Mouse (Mus musculus): ENCODE data around the gene Lyzl4. TPM values are rescaled to one million over a fixed set of nuclear protein-coding genes. Genes with fewer than 3 reads are reported as not detected.
A peak's percentile ranks its signal among the peaks of the same experiment; 100 is the strongest.

The Lyzl4 gene
- polyA plus RNA-seq, 1 experiment from 2014 or later = 0.29 TPM

DNA sequence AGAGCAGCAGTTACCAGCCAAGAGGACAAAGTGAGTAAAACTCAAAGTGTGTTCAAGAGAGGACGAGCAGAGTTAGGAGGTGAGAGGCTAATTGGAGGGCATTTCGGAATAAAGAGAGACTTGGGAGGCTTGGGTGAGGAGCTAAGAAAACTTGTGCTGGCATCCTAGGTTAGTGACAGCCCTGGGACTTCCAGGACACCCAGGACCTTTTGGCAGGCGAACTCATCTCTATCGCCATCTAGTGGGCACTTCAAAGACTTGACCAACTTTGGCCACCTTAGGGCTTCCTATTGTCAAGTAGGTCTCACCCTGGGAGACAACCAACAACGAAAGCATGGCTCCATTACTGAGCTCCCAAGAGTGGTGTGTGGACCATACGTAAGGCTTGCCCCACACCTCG, 29.4 kb upstream of the Lyzl4 start:
- H3K4me3 ChIP-seq = no peak overlapping the region
- H3K9me3 ChIP-seq (replicated peaks) = no peaks in the 10 kb centered on the region
- H3K9ac ChIP-seq = no peak overlapping the region
- no peak for ATAC-seq
- 16% methylated on average over 7 of the region's 7 CpGs for WGBS (ENCODE audit: insufficient replicate concordance)
- H3K4me2 ChIP-seq = no peak overlapping the region
- H3K36me3 ChIP-seq = no peaks in the 10 kb centered on the region
- peaks cover 49% of the 10 kb centered on the region for H3K27me3 ChIP-seq (replicated peaks)
- H3K4me1 ChIP-seq = peaks cover 37% of the 10 kb centered on the region
- H3K27ac ChIP-seq = no peak overlapping the region

DNA sequence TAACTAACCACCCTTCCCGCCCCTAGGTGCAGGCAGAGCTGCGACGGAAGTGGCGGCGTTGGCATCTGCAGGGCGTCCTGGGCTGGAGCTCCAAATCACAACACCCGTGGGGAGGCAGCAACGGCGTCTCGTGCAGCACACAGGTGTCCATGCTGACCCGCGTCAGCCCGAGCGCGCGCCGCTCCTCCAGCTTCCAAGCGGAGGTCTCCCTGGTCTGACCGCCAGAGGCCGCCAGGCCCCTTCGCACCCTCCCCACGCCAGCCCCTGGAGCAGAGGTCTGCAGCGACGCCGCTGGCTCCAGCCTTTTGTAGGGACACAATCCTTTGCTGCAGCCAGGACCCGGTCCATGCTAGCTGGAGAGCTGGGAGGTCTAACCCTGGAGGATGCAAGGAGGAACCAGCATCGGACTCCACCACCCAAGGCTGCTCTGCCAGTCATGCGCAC, 27.5 kb upstream of the Lyzl4 start:
- no peak overlapping the region for H3K9ac ChIP-seq
- peak overlapping the region; percentile 59 for H3K4me2 ChIP-seq
- peaks cover 34% of the 10 kb centered on the region for H3K4me1 ChIP-seq
- H3K27me3 ChIP-seq (replicated peaks) = peaks cover 68% of the 10 kb centered on the region
- H3K9me3 ChIP-seq (replicated peaks) = no peaks in the 10 kb centered on the region
- H3K27ac ChIP-seq = no peak overlapping the region
- H3K4me3 ChIP-seq = peak overlapping the region; percentile 23
- no peaks in the 10 kb centered on the region for H3K36me3 ChIP-seq
- ATAC-seq = no peak
- under 1% methylated on average over 28 of the region's 28 CpGs for WGBS (ENCODE audit: insufficient replicate concordance)

DNA sequence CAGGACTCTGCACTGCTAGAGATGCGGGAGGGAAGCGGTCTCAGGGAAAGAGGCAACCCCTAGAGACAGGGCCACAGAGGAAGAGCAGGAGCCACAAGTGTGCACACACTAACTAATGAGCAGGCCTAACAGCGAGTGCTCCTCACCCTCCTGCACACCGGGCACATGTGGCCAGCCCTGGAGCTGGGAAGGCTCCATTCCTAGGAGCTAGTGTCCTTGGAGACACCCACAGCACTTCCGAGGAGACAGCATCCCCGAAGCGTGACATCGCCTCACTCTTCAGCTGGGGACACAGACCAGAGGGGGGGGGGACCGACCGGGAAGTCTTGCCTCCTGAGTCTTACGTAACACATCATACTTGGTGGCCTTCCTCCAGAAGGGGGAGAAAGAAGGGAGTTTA, 25.9 kb upstream of the Lyzl4 start:
- no peak overlapping the region for H3K4me3 ChIP-seq
- no peak overlapping the region for H3K4me2 ChIP-seq
- H3K27me3 ChIP-seq (replicated peaks) = peaks cover 82% of the 10 kb centered on the region
- no peak overlapping the region for H3K9ac ChIP-seq
- H3K4me1 ChIP-seq = peaks cover 31% of the 10 kb centered on the region
- H3K27ac ChIP-seq = no peak overlapping the region
- no peaks in the 10 kb centered on the region for H3K36me3 ChIP-seq
- 51% methylated on average over 11 of the region's 11 CpGs for WGBS (ENCODE audit: insufficient replicate concordance)
- no peak for ATAC-seq
- no peaks in the 10 kb centered on the region for H3K9me3 ChIP-seq (replicated peaks)

DNA sequence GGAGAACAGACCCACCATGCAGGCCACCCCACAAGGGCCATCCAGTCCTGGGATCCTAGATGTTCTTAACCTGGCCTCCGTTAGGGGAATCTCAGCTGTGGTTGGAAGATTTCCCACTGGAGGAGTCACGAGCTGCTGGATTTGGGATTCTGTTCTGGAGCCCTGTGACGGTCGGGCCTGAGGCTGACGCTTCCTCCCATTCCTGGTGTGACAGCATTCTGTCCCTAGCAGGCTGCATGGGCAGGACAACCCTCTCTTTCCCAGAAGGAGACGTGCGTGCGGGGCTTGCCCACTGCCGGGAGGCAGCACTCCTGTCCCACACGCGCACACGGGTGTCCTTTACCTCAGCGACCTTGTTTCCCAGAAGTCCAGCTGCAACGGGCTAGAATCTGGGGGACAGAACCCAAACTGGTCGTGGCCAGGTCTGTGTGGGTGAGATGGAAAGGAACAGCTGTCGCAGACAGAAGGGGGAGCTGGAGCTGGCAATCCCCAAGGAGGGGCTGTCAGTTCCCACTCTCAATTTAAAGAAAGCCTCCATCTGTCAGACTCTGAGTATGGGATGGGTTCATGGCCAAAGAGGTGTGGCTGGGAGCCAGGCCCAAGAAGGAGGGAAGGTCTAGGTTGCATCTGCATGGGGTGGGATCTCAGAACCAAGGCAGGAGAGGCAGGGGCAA, 25.2 kb upstream of the Lyzl4 start:
- WGBS (ENCODE audit: insufficient replicate concordance) = 69% methylated on average over 16 of the region's 16 CpGs
- H3K9me3 ChIP-seq (replicated peaks) = no peaks in the 10 kb centered on the region
- no peak overlapping the region for H3K4me3 ChIP-seq
- H3K9ac ChIP-seq = no peak overlapping the region
- peaks cover 24% of the 10 kb centered on the region for H3K4me1 ChIP-seq
- peaks cover 82% of the 10 kb centered on the region for H3K27me3 ChIP-seq (replicated peaks)
- H3K27ac ChIP-seq = no peak overlapping the region
- no peaks in the 10 kb centered on the region for H3K36me3 ChIP-seq
- ATAC-seq = no peak
- no peak overlapping the region for H3K4me2 ChIP-seq

DNA sequence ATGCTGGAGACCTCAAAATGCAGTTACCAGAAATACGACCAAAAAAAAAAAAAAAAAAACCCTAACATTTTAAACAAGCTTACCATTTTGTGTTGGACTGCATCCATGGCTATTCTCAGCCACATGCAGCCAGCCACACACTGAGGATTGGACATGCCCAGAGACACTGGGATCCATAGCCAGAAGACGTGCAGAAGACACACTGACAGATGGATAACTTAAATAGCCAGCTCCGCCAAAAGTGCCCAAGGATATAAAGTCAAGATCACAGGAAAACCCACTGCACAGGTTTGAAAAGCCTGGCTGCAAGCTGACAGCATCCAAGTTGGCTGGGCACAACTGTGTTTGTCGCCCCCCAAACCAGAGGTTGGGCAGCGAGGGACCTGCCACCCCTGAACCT, 22.2 kb upstream of the Lyzl4 start:
- no peak overlapping the region for H3K4me3 ChIP-seq
- no peak overlapping the region for H3K27ac ChIP-seq
- H3K36me3 ChIP-seq = no peaks in the 10 kb centered on the region
- H3K4me2 ChIP-seq = no peak overlapping the region
- 0 out of 2 replicates have a peak, but pooled peaks cover 1% of the 10 kb centered on the region for H3K4me1 ChIP-seq
- no peak for ATAC-seq
- 61% methylated on average over 5 of the region's 5 CpGs for WGBS (ENCODE audit: insufficient replicate concordance)
- H3K9ac ChIP-seq = no peak overlapping the region
- no peaks in the 10 kb centered on the region for H3K9me3 ChIP-seq (replicated peaks)
- peaks cover 85% of the 10 kb centered on the region for H3K27me3 ChIP-seq (replicated peaks)

DNA sequence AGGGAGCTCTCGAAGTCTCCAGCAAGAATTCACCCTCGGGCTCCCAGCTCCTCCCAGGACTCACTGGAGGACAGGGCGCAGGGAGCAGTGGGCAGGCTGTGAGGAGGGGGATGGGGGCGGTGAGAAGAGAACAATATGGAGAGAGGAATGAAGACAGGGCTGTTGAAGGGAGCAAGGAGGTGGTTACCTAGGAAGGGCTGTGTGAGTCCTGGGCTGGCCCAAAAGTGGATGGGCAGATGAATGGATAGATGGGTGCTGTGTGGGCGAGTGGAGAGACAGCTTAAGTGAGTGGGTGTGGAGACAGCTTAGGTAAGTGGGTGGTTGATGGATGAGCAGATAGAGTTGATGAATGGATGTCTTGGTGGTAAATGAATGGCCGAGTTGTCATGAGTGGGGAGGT, 21.6 kb upstream of the Lyzl4 start:
- Histone ChIP-seq H3K9me3 (replicated peaks) (no peaks in the 10 kb centered on the region), H3K4me1 (no peaks in the 10 kb centered on the region), H3K4me3 (no peak overlapping the region), H3K27ac (no peak overlapping the region), H3K27me3 (replicated peaks) (peaks cover 85% of the 10 kb centered on the region), H3K9ac (no peak overlapping the region), H3K4me2 (no peak overlapping the region), H3K36me3 (no peaks in the 10 kb centered on the region)
- WGBS (ENCODE audit: insufficient replicate concordance) = 54% methylated on average over 6 of the region's 6 CpGs
- ATAC-seq = no peak

DNA sequence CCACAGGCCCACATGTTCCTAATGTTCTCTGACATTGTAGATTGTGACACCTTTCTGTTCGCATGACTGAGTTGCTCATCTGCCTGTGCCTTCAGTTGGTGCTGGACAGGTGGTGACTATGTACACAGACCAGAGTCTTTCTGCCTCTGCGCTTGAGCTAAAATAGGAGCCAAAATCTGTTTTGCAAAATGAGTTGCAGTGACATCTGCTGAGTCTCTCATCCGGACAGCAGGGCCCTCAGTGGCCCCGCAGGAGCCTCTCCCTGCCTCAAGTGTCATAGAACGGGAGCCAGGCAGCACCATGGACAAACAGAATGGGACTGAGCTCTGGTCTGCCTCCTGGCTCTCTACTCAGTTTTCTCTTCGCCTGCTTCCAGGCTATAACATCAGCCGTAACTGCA, 17.9 kb upstream of the Lyzl4 start:
- Histone ChIP-seq H3K4me2 (no peak overlapping the region), H3K9me3 (replicated peaks) (no peaks in the 10 kb centered on the region), H3K4me3 (no peak overlapping the region), H3K4me1 (no peaks in the 10 kb centered on the region), H3K27ac (no peak overlapping the region), H3K36me3 (no peaks in the 10 kb centered on the region), H3K9ac (no peak overlapping the region), H3K27me3 (replicated peaks) (peaks cover 61% of the 10 kb centered on the region; the same call in 1 of the 2 replicates)
- ATAC-seq = no peak
- 69% methylated on average over 7 of the region's 7 CpGs for WGBS (ENCODE audit: insufficient replicate concordance)

DNA sequence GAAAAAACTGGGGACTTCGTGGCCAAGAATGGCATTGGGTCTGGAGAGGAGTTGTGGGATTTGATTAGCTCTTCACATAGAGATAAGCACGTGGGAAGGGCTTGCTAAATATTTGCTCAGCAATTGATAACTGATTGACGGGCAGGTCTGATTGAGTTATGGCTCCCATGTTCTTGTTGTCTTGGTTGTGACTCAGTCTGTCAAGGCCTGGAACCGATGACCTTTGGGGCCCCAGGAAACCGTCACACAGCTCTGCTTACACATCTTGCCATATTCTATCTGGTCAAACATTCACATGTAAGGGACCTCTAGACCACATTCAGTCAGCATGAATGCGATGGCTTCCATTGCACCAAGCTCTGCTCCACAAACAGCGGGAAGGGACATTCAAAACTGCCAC, 16.4 kb upstream of the Lyzl4 start:
- H3K9ac ChIP-seq = no peak overlapping the region
- WGBS (ENCODE audit: insufficient replicate concordance) = 50% methylated on average over 7 of the region's 7 CpGs
- H3K36me3 ChIP-seq = no peaks in the 10 kb centered on the region
- no peak for ATAC-seq
- no peak overlapping the region for H3K4me2 ChIP-seq
- no peaks in the 10 kb centered on the region for H3K4me1 ChIP-seq
- peaks cover 60% of the 10 kb centered on the region; the same call in 1 of the 2 replicates for H3K27me3 ChIP-seq (replicated peaks)
- H3K4me3 ChIP-seq = no peak overlapping the region
- H3K9me3 ChIP-seq (replicated peaks) = no peaks in the 10 kb centered on the region
- H3K27ac ChIP-seq = no peak overlapping the region

DNA sequence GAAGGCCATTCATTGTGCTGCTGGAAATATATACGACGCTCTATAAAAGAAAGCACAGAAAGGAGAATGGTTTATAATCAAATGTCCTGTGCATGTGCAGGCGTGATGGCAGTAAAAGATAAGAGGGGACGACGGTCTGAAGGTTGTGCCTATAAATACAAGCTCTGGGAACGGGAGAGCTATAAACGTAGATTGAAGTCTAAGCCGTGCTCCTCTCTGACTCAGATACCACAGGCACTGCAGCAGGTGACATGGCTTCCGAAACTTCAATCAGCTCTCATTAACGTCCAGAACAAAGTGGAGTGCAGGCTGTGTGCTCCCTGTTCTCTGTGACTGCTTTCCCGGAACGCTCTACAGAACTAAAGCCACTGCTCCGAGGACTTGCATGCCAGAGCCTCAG, 15.2 kb upstream of the Lyzl4 start:
- Histone ChIP-seq H3K4me2 (no peak overlapping the region), H3K36me3 (no peaks in the 10 kb centered on the region), H3K27me3 (replicated peaks) (peaks cover 56% of the 10 kb centered on the region; the same call in 1 of the 2 replicates), H3K9ac (no peak overlapping the region), H3K4me3 (no peak overlapping the region), H3K4me1 (no peaks in the 10 kb centered on the region), H3K9me3 (replicated peaks) (no peaks in the 10 kb centered on the region), H3K27ac (no peak overlapping the region)
- ATAC-seq = no peak
- 59% methylated on average over 13 of the region's 13 CpGs for WGBS (ENCODE audit: insufficient replicate concordance)

DNA sequence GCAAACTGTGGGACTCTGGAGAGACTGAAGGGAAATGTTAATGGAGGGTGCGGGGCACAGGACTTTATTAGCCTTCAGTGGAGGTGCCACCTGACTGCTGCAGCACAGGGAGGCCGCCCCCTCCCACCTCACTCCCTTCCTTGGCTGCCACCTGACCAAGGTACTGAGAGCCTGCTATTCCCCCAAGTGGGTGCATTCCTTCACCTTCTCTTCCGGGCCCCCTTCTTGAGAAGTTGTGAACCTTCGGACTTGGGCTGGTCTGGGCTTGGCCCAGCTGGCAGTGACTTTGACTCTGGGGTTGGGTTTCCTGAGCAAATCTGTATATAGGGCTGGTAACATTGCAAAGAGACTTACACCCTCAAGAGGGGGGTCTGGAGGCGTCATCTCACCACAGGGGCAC, 14.4 kb upstream of the Lyzl4 start:
- no peak for ATAC-seq
- Histone ChIP-seq H3K27me3 (replicated peaks) (peaks cover 51% of the 10 kb centered on the region; the same call in 1 of the 2 replicates), H3K4me1 (no peaks in the 10 kb centered on the region)

DNA sequence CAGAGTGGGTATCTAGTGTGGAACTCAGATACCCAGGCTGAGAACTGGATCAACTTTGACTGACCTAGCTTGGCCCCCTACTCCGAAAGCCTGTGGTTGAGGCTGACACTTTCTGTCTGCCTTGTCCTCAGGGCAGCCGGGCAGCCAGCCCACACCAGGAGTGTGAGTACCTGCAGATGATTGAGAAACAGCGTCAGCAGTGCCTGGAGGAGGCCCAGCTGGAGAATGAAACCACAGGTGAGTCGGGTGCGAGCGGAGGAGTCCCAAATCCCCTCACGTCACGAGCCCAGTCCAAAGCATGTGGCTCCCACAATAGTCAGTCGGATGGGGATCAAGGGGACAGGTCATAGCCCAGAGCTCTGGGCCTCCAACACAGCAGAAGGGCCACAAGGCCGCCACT, 11.8 kb upstream of the Lyzl4 start:
- Histone ChIP-seq H3K4me1 (no peaks in the 10 kb centered on the region), H3K9me3 (replicated peaks) (no peaks in the 10 kb centered on the region), H3K27ac (no peak overlapping the region), H3K27me3 (replicated peaks) (peaks cover 27% of the 10 kb centered on the region; the same call in 1 of the 2 replicates), H3K9ac (no peak overlapping the region), H3K36me3 (no peaks in the 10 kb centered on the region), H3K4me3 (no peak overlapping the region), H3K4me2 (no peak overlapping the region)
- WGBS (ENCODE audit: insufficient replicate concordance) = 66% methylated on average over 10 of the region's 10 CpGs
- no peak for ATAC-seq

More for the DNA sequence above, 14.4 kb upstream of the Lyzl4 start:
- no peak overlapping the region for H3K4me2 ChIP-seq
- H3K9me3 ChIP-seq (replicated peaks) = no peaks in the 10 kb centered on the region
- H3K9ac ChIP-seq = no peak overlapping the region
- 64% methylated on average over 5 of the region's 5 CpGs for WGBS (ENCODE audit: insufficient replicate concordance)
- no peak overlapping the region for H3K27ac ChIP-seq
- no peak overlapping the region for H3K4me3 ChIP-seq
- no peaks in the 10 kb centered on the region for H3K36me3 ChIP-seq

DNA sequence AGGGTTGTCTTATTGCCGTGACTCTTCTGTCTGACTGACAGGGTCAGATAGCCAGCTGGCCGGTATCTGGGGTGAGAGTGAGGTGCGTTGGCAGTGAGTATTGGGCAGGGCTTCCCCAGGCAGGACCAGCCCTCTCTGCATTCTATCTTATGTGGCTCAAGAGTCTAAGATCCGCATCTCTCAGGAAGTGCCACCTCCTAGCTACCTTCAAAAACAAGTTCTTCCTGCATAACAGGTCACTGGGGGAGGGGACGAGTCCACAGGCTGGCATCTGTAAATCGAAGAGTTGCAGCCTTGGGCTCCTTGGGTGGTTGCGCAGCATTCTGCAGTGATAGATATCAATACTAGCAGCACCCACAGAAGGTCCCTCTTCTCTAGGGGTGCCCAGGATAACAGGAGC, 5.1 kb upstream of the Lyzl4 start:
- no peaks in the 10 kb centered on the region for H3K9me3 ChIP-seq (replicated peaks)
- H3K36me3 ChIP-seq = no peaks in the 10 kb centered on the region
- no peak overlapping the region for H3K4me3 ChIP-seq
- H3K4me2 ChIP-seq = no peak overlapping the region
- no peak for ATAC-seq
- no peak overlapping the region for H3K9ac ChIP-seq
- H3K4me1 ChIP-seq = peaks cover 11% of the 10 kb centered on the region
- WGBS (ENCODE audit: insufficient replicate concordance) = 50% methylated on average over 7 of the region's 7 CpGs
- no peak overlapping the region for H3K27ac ChIP-seq
- peaks cover 55% of the 10 kb centered on the region for H3K27me3 ChIP-seq (replicated peaks)

DNA sequence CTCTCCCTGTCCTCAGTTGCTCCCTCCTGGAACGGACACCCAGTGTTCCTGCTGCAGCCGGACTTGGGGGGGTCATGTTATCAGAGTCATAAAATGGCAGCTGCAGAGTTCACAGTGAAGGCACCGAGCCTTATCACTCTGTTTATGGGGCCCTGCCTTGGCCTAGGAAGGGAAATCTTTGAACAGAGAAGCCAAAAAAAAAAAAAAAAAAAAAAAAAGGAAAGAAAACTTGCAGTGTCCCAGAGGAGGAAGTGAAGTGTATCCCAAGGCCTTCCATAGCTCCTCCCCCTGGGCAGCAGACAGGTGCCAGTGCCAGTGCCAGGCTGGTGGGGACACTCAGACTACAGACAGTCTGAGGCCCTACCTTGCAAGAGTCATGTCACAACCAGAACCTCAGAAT, 3.0 kb upstream of the Lyzl4 start:
- 44% methylated on average over 3 of the region's 3 CpGs for WGBS (ENCODE audit: insufficient replicate concordance)
- Histone ChIP-seq H3K27me3 (replicated peaks) (peaks cover 76% of the 10 kb centered on the region), H3K4me1 (peaks cover 18% of the 10 kb centered on the region), H3K4me3 (no peak overlapping the region), H3K9ac (no peak overlapping the region), H3K27ac (no peak overlapping the region), H3K9me3 (replicated peaks) (no peaks in the 10 kb centered on the region), H3K36me3 (no peaks in the 10 kb centered on the region), H3K4me2 (no peak overlapping the region)
- ATAC-seq = no peak

All from liver, embryonic 12.5 days (tissue).